Mouse (Mus musculus) myocyte (in vitro differentiated cells): Measurements from ENCODE around the gene Lyrm7. TPM values are rescaled to one million over a fixed set of nuclear protein-coding genes. Genes with fewer than 3 reads are reported as not detected.

ENCODE experiments used
- H3K27me3 ChIP-seq: one replicate; pipeline ENCODE4 v1.6.1; 2011; ENCODE audit not compliant: control insufficient read depth, insufficient read depth, insufficient read length
- H3K36me3 ChIP-seq: one replicate; pipeline ENCODE4 v1.6.1; 2011; ENCODE audit not compliant: control insufficient read depth, insufficient read depth
- H3K4me2 ChIP-seq: one replicate; pipeline ENCODE4 v1.6.1; 2011; ENCODE audit warnings: low read depth, control low read depth
- H3K4me3 ChIP-seq: one replicate; pipeline ENCODE4 v1.5.1; 2011; ENCODE audit warnings: mild to moderate bottlenecking, control low read depth, moderate library complexity
- H3K79me2 ChIP-seq: one replicate; pipeline ENCODE4 v1.6.1; 2011; ENCODE audit not compliant: control insufficient read depth, insufficient read depth
- H3ac ChIP-seq: one replicate; pipeline ENCODE4 v1.6.1; 2011; ENCODE audit not compliant: control insufficient read depth, insufficient read length
- CEBPB ChIP-seq: IDR thresholded peaks from 2 replicates; pipeline ENCODE4 v1.6.1; 2011; ENCODE audit warnings: mild to moderate bottlenecking, moderate library complexity; ENCODE audit not compliant: poor library complexity, insufficient read depth, severe bottlenecking
- E2F4 ChIP-seq: IDR thresholded peaks from one replicate; pipeline ENCODE4 v1.6.1; 2011; ENCODE audit warnings: mild to moderate bottlenecking, control low read depth, moderate library complexity; ENCODE audit not compliant: insufficient read depth
- MAX ChIP-seq: IDR thresholded peaks from one replicate; pipeline ENCODE4 v1.6.1; 2011; ENCODE audit warnings: low read depth, mild to moderate bottlenecking, control low read depth
- MYOD1 ChIP-seq, 3 experiments: IDR thresholded peaks; one replicate each; pipeline ENCODE4 v1.6.1; 2011; ENCODE audit warnings: control low read depth in 2 of 3, low read depth in 2 of 3, mild to moderate bottlenecking in 2 of 3, moderate library complexity in 1 of 3; ENCODE audit not compliant: insufficient read length in 2 of 3, control insufficient read depth in 1 of 3
- MYOG ChIP-seq, 3 experiments: IDR thresholded peaks; one replicate each; pipeline ENCODE4 v1.6.1; 2011; ENCODE audit warnings: control low read depth in 2 of 3, low read depth in 2 of 3, mild to moderate bottlenecking in 2 of 3; ENCODE audit not compliant: insufficient read length in 2 of 3, control insufficient read depth in 1 of 3, insufficient read depth in 1 of 3
- POLR2A ChIP-seq: IDR thresholded peaks from one replicate; pipeline ENCODE4 v1.6.1; 2011; ENCODE audit warnings: low read depth, mild to moderate bottlenecking, control low read depth, moderate library complexity; ENCODE audit not compliant: insufficient read length
- POLR2AphosphoS2 ChIP-seq: IDR thresholded peaks from one replicate; pipeline ENCODE4 v1.6.1; 2011; ENCODE audit warnings: low read depth, control low read depth; ENCODE audit not compliant: insufficient read length
- REST ChIP-seq: IDR thresholded peaks from one replicate; pipeline ENCODE4 v1.6.1; 2011; ENCODE audit warnings: mild to moderate bottlenecking, control low read depth, moderate library complexity; ENCODE audit not compliant: insufficient read depth, insufficient read length
- SRF ChIP-seq: IDR thresholded peaks from one replicate; pipeline ENCODE4 v1.6.1; 2011; ENCODE audit warnings: low read depth; ENCODE audit not compliant: control insufficient read depth, insufficient read length
- TCF12 ChIP-seq: IDR thresholded peaks from one replicate; pipeline ENCODE4 v1.6.1; 2011; ENCODE audit warnings: mild to moderate bottlenecking, control low read depth; ENCODE audit not compliant: poor library complexity, insufficient read depth, severe bottlenecking
- TCF3 ChIP-seq: IDR thresholded peaks from one replicate; pipeline ENCODE4 v1.6.1; 2011; ENCODE audit warnings: low read depth, control low read depth; ENCODE audit not compliant: insufficient read length
- USF1 ChIP-seq: IDR thresholded peaks from one replicate; pipeline ENCODE4 v1.6.1; 2011; ENCODE audit warnings: low read depth, mild to moderate bottlenecking, control low read depth, moderate library complexity
- polyA plus RNA-seq: library from polyadenylated mRNA; unstranded; fragments of >200 nt; fragmentation: generic; extraction: Trizol; gene quantifications from one replicate; pipeline ENCODE4 v1.2.1, GENCODE M21; 2012; ENCODE audit warnings: missing spikeins

The Lyrm7 gene
- polyA plus RNA-seq, 1 experiment: 2.2 TPM

- TF ChIP-seq TCF12 (no peak), MYOD1 (IDR thresholded peaks at IDR 0.05; ENCODE audit: control insufficient read depth in 1 of 3, insufficient read length in 2 of 3, low read depth in 2 of 3) (peak in 2 of 3 experiments; percentile 68 to 74), USF1 (no peak), CEBPB (no peak), E2F4 (no peak), SRF (peak; percentile 79), MYOG (IDR thresholded peaks at IDR 0.05; ENCODE audit: control insufficient read depth in 1 of 3, insufficient read depth in 1 of 3, insufficient read length in 2 of 3, low read depth in 2 of 3) (peak in 2 of 3 experiments; percentile 51 to 81), POLR2A (peak; percentile 79), POLR2AphosphoS2 (peak; percentile 65), MAX (no peak), REST (peak; percentile 5), TCF3 (no peak)
- Histone ChIP-seq H3K4me3 (peak within 1 kb of the TSS; percentile 69), H3K79me2 (peaks cover 42% of the 10 kb centered on the region), H3K36me3 (no peaks in the 10 kb centered on the region), H3K4me2 (peak within 1 kb of the TSS; percentile 97), H3K27me3 (no peaks in the 10 kb centered on the region), H3ac (peak within 1 kb of the TSS; percentile 55)
Observed at GRCm38 (mm10) chr11:54787488-54788474, 72.9 kb downstream of the Lyrm7 start, which contains the start of gene Cdc42se2. Gene Cdc42se2 (minus strand): TSS chr11:54787675.

GRCm38 (mm10) chr11:54786858-54787487 is 73.7 kb downstream of the Lyrm7 start:
- H3ac ChIP-seq: peak overlapping the region; percentile 55
- H3K27me3 ChIP-seq: no peaks in the 10 kb centered on the region
- TF ChIP-seq MYOD1 (IDR thresholded peaks at IDR 0.05; ENCODE audit: control insufficient read depth in 1 of 3, insufficient read length in 2 of 3, low read depth in 2 of 3) (no peak), MYOG (IDR thresholded peaks at IDR 0.05; ENCODE audit: control insufficient read depth in 1 of 3, insufficient read depth in 1 of 3, insufficient read length in 2 of 3, low read depth in 2 of 3) (no peak), CEBPB (no peak), REST (no peak), POLR2A (no peak), TCF12 (no peak), POLR2AphosphoS2 (no peak), MAX (no peak)
- H3K4me3 ChIP-seq: peak overlapping the region; percentile 69
- H3K79me2 ChIP-seq: peaks cover 51% of the 10 kb centered on the region
- H3K4me2 ChIP-seq: peak overlapping the region; percentile 97
- H3K36me3 ChIP-seq: no peaks in the 10 kb centered on the region

GRCm38 (mm10) chr11:54785566-54785965 is 75.2 kb downstream of the Lyrm7 start:
- Histone ChIP-seq H3K36me3 (no peaks in the 10 kb centered on the region), H3K79me2 (peaks cover 65% of the 10 kb centered on the region), H3K4me2 (peak overlapping the region; percentile 97), H3ac (no peak overlapping the region), H3K27me3 (no peaks in the 10 kb centered on the region), H3K4me3 (peak overlapping the region; percentile 69)
- TF ChIP-seq MYOG (IDR thresholded peaks at IDR 0.05; ENCODE audit: control insufficient read depth in 1 of 3, insufficient read depth in 1 of 3, insufficient read length in 2 of 3, low read depth in 2 of 3) (no peak), CEBPB (no peak), POLR2A (no peak), MAX (no peak), TCF12 (no peak), TCF3 (no peak), POLR2AphosphoS2 (no peak), USF1 (no peak), E2F4 (no peak), SRF (no peak), REST (no peak), MYOD1 (IDR thresholded peaks at IDR 0.05; ENCODE audit: control insufficient read depth in 1 of 3, insufficient read length in 2 of 3, low read depth in 2 of 3) (no peak)

- TF ChIP-seq CEBPB (no peak), MAX (no peak), MYOG (IDR thresholded peaks at IDR 0.05; ENCODE audit: control insufficient read depth in 1 of 3, insufficient read depth in 1 of 3, insufficient read length in 2 of 3, low read depth in 2 of 3) (no peak), TCF3 (no peak), REST (no peak), MYOD1 (IDR thresholded peaks at IDR 0.05; ENCODE audit: control insufficient read depth in 1 of 3, insufficient read length in 2 of 3, low read depth in 2 of 3) (no peak), E2F4 (no peak)
- Histone ChIP-seq H3K36me3 (no peaks in the 10 kb centered on the region), H3K4me2 (no peak overlapping the region), H3K79me2 (peaks cover 75% of the 10 kb centered on the region), H3ac (no peak overlapping the region), H3K27me3 (no peaks in the 10 kb centered on the region), H3K4me3 (no peak overlapping the region)
Observed at GRCm38 (mm10) chr11:54784436-54784835, 76.3 kb downstream of the Lyrm7 start.
